Mouse (Mus musculus): ENCODE results near the gene Phf21a.
"Not testable (repeated sequence)": the region's sequence is repeated elsewhere in the genome, so short reads cannot be mapped to it uniquely, and the experiment has no call there.

The Phf21a gene

GRCm38 (mm10) chr2:92076086-92076692 is 16.7 kb upstream of the Phf21a start:
- DNase-seq (ENCODE audit: extremely low read depth, low read depth, low spot score) = no peak

GRCm38 (mm10) chr2:92082196-92082595 is 10.7 kb upstream of the Phf21a start:
- DNase-seq (ENCODE audit: extremely low read depth, low read depth, low spot score) = no peak

- no peak for DNase-seq (ENCODE audit: extremely low read depth, low read depth, low spot score)
These were observed 7.2 kb upstream of the Phf21a start for GRCm38 (mm10) chr2:92085721-92086120.

- no peak for DNase-seq (ENCODE audit: extremely low read depth, low read depth, low spot score)
These were observed 5.9 kb upstream of the Phf21a start for GRCm38 (mm10) chr2:92087065-92087464.

GRCm38 (mm10) chr2:92089782-92090181 is 3.1 kb upstream of the Phf21a start:
- DNase-seq (ENCODE audit: extremely low read depth, low read depth, low spot score) = no peak

- DNase-seq (ENCODE audit: extremely low read depth, low read depth, low spot score) = not testable (repeated sequence)
These were observed 586 bp downstream of the Phf21a start for GRCm38 (mm10) chr2:92093503-92093902.

GRCm38 (mm10) chr2:92094078-92094477 is 1.2 kb downstream of the Phf21a start:
- DNase-seq (ENCODE audit: extremely low read depth, low read depth, low spot score) = no peak

GRCm38 (mm10) chr2:92100768-92101167 is 7.9 kb downstream of the Phf21a start:
- no peak for DNase-seq (ENCODE audit: extremely low read depth, low read depth, low spot score)

GRCm38 (mm10) chr2:92124523-92124922 is 31.6 kb downstream of the Phf21a start:
- no peak for DNase-seq (ENCODE audit: extremely low read depth, low read depth, low spot score)

GRCm38 (mm10) chr2:92125330-92125729 is 32.4 kb downstream of the Phf21a start:
- DNase-seq (ENCODE audit: extremely low read depth, low read depth, low spot score) = no peak

GRCm38 (mm10) chr2:92130071-92130470 is 37.2 kb downstream of the Phf21a start:
- no peak for DNase-seq (ENCODE audit: extremely low read depth, low read depth, low spot score)

- no peak for DNase-seq (ENCODE audit: extremely low read depth, low read depth, low spot score)
These were observed 45.8 kb downstream of the Phf21a start for GRCm38 (mm10) chr2:92138736-92139135.

GRCm38 (mm10) chr2:92139365-92139764 is 46.4 kb downstream of the Phf21a start:
- peak; percentile 93 for DNase-seq (ENCODE audit: extremely low read depth, low read depth, low spot score)

- no peak for DNase-seq (ENCODE audit: extremely low read depth, low read depth, low spot score)
These were observed 47.5 kb downstream of the Phf21a start for GRCm38 (mm10) chr2:92140383-92140782.

GRCm38 (mm10) chr2:92141073-92141472 is 48.2 kb downstream of the Phf21a start:
- DNase-seq (ENCODE audit: extremely low read depth, low read depth, low spot score) = no peak

GRCm38 (mm10) chr2:92143932-92144331 is 51.0 kb downstream of the Phf21a start:
- no peak for DNase-seq (ENCODE audit: extremely low read depth, low read depth, low spot score)

GRCm38 (mm10) chr2:92147925-92148750 is 55.2 kb downstream of the Phf21a start:
- not testable (repeated sequence) for DNase-seq (ENCODE audit: extremely low read depth, low read depth, low spot score)

- DNase-seq (ENCODE audit: extremely low read depth, low read depth, low spot score) = no peak
These were observed 71.4 kb downstream of the Phf21a start for GRCm38 (mm10) chr2:92164291-92164690.

GRCm38 (mm10) chr2:92166950-92167349 is 74.0 kb downstream of the Phf21a start:
- DNase-seq (ENCODE audit: extremely low read depth, low read depth, low spot score) = no peak

GRCm38 (mm10) chr2:92171046-92171643 is 78.2 kb downstream of the Phf21a start:
- DNase-seq (ENCODE audit: extremely low read depth, low read depth, low spot score) = no peak

- no peak for DNase-seq (ENCODE audit: extremely low read depth, low read depth, low spot score)
These were observed 79.4 kb downstream of the Phf21a start for GRCm38 (mm10) chr2:92172300-92172699.

GRCm38 (mm10) chr2:92173186-92173585 is 80.3 kb downstream of the Phf21a start:
- DNase-seq (ENCODE audit: extremely low read depth, low read depth, low spot score) = no peak

All from fat pad, adult 2 months (tissue).